Mouse (Mus musculus) lung, adult 10 weeks (tissue): ENCODE measurements around the gene Xiap. TPM values are rescaled to one million over a fixed set of nuclear protein-coding genes. Genes with fewer than 3 reads are reported as not detected.

Experiments
- polyA plus RNA-seq: library from polyadenylated mRNA; stranded (reverse); fragments of 350-450 nt; fragmentation: Illumina TruSeq; extraction: RNeasy Lipid Tissue Mini Kit (QIAGEN cat#74804); gene quantifications from one replicate; pipeline ENCODE4 v1.2.3, GENCODE M21; 2014; ENCODE audit warnings: low read depth, low replicate concordance; ENCODE audit not compliant: insufficient read depth

Gene Xiap
- polyA plus RNA-seq, result 28.0 TPM

GRCm38 (mm10) chrX:42059282-42060068 lies at the start of gene Xiap:
Xiap (plus strand) TSS chrX:42059679.

GRCm38 (mm10) chrX:42148788-42149556 lies 89.5 kb downstream of the Xiap start, which contains the start of gene Stag2:
Stag2 (plus strand) TSS chrX:42149317.

Other genes starting within 250 kb of the Xiap start
- 11.2 TPM for gene Thoc2, start 139.0 kb upstream of the Xiap start, polyA plus RNA-seq
- 29.7 TPM for gene Stag2, start 89.6 kb downstream of the Xiap start, polyA plus RNA-seq